Mouse (Mus musculus) gastrocnemius, postnatal 25 days (tissue): ENCODE measurements around the gene Aloxe3. TPM values are rescaled to one million over a fixed set of nuclear protein-coding genes. Genes with fewer than 3 reads are reported as not detected.

Experiments
- DNase-seq: peaks from one replicate; pipeline ENCODE4 v3.0.0; 2022
- total RNA-seq, 2 experiments: library from RNA; stranded (reverse); gene quantifications; 1 replicate in 1 of 2; 2 replicates in 1 of 2; pipeline ENCODE4 v1.2.3; 2021

Aloxe3 gene
- total RNA-seq, 2 experiments from 2014 or later: not detected

DNA sequence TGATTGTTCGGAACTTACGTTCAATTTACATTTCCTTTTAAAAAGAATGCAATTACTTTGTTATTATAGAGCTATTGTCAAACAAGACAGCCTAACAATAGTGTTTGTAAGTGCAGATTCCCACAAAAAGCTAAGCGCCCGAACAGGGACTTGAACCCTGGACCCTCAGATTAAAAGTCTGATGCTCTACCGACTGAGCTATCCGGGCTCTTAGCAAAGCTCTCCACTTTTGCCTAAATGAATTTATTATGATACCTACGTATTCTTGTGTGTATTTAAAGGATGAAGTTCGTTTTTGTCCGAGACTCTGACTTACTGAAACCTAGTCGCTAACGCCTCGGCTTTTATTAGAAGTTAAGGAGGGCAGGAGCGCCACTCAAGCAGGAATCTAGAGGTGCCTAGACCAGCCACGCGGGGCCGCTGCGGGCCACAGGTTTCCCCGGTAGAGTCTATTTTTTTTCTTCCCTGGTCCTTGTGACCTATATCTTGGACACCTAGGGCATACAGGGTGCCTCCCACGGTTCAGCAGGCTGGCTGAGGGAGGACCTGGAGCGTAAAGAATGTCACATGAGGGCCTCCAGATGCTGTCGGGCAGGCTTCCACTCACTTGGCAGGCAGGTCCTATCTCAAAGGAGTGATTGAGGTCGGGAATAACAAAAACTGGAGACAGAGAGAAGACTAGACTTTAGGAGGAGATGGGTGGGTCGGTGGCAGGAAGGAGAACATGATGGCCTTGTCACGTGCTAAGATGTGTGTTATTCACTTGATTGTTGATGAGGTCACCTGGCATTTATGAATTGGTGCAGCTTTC is 450 bp upstream of the Aloxe3 start:
- DNase-seq: peak; percentile 77

DNA sequence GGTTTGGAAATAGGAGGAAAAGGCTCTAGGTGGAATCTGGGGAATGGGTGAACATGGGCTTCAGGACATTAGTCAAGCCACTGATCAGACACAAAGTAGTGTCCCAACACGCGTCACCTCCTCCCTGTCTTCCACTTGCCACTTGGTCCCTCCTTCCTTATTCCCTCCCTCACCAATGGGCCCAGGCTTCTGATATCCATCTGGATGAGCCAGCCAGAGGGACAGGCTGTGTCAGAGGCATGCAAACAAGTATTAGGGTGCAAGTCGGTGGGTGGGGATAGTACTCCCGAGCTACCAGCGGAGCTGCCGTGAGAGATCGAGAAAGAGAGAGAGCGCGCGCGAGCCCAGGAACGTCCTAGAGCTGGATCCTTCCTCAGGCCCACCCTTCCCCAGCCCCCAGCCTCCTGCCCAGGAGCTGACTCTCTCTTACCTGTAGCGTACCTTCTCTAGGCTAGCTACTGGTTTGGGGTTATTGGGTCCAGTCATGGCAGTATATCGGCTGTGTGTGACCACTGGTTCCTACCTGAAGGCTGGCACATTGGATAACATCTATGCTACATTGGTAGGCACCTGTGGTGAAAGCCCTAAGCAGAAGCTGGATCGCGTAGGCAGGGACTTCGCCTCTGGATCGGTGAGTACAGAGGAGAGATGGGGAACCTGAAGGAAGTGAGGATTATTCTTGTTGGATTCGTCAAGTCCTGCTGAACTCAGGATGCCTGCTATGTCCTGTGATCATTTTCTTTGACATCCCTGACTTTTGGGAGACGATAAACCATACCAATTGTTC is 416 bp downstream of the Aloxe3 start:
- DNase-seq: peak; percentile 25

DNA sequence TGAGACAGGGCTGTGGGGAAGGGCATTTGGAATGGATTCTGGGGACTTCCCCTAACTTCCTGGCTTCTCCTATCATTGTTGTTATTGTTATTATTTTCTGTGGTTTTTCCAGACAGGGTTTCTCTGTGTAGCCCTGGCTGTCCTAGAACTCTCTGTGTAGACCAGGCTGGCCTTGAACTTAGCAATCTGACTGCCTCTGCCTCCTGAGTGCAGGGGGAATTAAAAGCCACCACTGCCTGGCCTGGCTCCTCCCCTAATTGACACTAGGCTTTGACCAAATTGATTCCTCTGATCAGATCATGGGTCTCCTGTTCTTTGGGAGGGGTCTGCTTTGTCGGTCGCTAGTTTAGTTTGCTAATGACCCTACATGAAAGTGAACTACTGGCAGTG is 1.0 kb downstream of the Aloxe3 start:
- no peak for DNase-seq

DNA sequence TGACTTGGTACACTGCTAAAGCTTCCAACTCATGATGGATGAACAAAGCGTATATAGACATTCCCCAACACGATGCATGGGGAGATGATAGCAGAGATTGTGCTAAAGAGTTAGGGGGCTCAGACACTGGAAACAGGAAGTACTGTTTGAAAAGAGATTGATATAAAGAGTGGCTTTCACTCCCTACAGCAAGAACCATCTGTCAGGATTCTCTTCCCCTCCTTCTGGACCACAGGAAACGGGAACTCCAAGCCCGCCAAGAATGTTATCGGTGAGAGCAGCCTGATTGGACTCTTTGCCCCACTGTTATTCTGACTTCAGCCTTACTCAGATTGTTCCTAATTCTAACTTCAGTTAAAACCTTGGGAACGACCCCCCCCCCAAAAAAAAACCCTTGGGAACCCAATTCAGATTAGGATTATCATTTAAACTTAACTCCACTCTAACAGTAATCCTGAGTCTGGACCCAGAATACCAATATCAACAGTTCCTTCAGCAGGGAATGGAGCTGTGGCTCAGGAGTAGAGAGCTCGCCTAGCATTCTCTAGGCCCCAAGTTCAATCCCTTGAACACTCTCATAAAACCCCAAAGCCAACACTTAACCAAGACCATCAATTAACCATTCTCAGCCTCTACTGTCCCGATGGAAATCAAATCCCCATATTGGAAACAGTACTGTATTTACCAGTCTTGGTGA is 2.9 kb downstream of the Aloxe3 start:
- DNase-seq: no peak

DNA sequence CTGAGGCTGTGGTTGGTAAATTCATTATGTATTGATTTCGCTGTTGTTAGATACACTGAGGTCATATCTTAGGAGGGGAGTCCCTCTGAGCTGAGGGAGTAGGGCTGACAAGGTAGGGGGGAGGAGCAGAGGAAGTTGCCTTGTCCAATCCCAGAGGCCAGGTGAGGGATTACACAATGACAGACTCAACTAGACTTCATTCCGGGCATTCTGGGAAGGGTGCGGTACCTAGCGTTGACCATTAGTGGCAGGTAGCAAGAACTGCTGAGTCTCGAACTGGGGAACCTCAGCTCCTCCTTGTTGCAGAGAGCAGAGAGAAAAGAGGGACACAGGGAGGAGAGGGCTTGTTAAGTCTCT is 7.8 kb downstream of the Aloxe3 start:
- DNase-seq: no peak

DNA sequence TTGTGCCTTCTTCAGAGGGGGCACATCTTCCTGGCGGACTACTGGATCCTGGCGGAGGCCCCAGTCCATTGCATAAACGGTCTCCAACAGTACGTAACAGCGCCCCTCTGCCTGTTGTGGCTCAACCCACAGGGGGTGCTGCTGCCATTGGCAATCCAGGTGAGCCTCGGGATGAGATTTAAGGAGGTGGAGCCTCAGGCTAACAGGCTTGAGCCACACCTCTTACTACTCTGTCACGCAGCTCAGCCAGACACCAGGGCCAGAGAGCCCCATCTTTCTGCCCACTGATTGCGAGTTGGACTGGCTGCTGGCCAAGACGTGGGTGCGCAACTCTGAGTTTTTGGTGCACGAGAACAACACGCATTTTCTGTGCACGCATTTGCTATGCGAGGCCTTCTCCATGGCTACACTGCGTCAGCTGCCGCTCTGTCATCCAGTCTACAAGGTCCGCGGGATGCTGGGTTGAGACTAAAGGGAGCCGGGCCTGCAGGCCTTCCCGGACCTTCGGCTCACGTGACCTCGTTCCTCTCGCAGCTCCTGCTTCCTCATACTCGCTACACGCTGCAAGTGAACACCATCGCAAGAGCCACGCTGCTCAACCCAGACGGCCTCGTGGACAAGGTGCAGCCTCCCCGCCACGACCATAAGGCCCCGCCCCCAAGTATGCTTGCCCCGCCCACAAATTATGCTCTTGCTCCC is 8.4 kb downstream of the Aloxe3 start:
- DNase-seq: peak; percentile 30

DNA sequence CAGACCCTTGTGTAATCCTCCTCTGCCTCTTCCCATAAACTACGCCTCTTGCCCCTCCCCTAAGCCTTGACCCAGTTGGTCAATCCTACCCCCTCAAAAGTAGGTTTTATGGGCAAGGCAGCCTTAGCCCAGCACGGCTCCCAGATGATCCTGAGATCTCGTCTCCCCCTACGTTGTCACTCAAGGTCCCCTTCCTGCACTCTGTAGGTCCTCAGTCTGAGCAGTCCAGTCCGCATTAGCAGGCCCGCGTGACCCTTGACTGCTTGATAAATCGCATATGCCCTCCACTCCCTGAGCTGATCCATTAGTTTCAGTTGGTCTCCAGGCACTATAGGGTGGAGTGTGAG is 8.9 kb downstream of the Aloxe3 start:
- DNase-seq: no peak

DNA sequence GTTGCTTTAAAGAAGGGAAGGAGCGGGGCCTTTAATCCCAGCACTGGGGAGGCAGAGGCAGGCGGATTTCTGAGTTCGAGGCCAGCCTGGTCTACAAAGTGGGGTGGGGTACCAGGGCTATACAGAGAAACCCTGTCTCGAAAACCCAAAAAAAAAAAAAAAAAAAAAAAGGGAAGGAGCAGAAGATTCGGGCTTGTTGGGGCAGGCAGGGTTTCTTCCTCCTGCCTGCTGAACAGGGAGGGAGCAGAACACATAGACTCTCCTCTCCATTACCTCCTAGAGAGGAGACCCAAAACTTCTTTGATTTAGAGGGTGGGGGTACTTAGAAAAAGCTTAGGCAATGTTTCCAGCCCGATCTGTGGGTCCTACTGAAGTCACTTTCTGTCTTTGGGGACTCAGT is 9.7 kb downstream of the Aloxe3 start:
- no peak for DNase-seq

DNA sequence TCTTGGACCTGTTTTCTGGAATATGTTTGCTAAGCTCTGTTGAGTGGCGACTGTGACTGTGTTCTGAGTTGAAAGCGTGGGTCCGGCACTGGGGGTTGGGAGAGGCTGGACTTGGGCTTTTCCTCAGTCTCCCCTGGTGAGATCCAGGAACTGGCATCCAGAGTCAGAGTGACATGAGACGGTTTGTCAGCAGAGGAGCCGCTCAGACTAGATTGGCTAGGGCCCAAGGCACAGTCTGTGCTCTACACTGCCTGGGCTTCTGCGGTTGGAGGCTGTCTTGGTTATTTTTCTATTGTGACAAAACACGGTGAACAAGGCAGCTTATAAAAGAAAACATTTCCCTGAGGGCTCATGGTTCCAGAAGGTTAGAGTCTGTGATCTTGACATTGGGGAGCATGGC is 21.9 kb downstream of the Aloxe3 start:
- DNase-seq: no peak

DNA sequence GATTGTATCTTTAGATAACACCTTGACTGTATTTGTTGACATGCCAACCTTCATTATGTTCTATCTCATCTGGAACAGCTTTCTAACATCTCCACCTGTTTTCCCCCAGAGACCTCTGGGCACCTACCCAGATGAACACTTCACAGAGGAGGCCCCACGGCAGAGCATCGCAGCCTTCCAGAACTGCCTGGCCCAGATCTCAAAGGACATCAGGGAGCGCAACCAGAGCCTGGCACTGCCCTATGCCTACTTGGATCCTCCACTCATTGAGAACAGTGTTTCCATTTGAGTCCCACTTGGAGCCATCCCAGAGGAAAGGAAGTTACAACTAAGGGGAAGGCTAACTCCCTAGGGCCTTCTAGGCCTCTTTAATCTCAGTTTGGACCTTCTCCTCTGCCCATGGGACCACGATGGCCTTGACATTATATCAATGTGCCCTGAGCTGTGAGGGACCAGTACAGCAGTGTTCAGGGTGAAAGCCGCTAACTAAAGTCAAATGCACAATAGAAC is 22.8 kb downstream of the Aloxe3 start:
- DNase-seq: no peak

DNA sequence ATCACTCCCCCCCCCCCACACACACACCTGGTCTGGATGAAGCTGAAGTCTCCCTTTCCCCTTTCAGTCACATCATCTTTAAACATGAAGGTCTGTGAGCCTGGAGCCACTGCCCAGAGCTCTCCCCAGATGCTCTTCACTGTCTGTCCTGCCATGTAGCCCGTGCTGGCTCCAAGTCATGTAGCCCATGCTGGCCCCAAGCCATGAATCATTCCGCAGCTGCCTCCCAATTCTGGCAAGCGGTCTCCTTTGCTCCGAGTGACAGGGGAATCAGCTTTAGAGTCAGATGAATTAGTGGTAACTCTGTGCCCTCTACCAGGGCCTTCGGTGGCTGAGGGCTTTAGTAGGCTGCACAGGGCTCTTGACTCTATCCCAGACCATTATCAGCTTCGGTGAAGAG is 24.0 kb downstream of the Aloxe3 start:
- DNase-seq: no peak

DNA sequence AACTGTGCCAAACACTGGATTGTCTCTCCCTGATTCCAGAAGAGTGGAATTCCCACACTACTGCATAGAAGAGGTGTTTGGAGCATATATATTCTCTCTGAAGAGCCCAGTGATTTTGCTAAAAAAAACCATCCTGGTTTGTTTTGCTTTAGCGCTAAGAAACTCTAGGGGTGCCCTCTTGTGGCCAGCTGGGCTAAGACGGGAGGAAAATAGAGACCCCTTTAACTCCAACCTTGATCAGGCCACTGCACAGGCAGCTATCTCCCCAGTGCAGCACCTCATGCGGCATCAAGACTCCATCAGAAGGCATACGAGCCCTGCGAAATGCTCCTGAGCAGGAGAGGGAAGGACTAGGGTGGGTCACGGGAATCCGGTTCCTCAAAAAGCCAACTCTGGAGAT is 24.7 kb downstream of the Aloxe3 start:
- DNase-seq: no peak

DNA sequence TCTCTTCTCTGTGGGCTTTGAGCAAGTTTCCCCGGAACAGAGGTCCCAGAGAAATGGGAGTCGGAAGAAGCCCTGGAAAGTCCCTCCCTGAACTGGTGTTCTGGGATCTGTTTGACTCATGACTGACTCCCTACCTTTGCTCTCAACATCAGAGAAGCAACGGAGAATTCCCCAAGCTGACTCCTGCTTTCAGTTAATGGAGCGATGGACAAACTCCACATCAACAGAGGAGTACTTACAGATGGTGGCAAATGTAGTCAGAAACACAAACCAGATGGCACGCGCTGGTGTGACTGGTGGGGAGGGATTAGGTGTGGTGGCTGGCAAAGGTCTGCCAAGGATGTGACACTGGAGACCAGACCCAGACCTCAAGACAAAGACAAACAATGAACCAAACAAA is 25.3 kb downstream of the Aloxe3 start:
- no peak for DNase-seq

DNA sequence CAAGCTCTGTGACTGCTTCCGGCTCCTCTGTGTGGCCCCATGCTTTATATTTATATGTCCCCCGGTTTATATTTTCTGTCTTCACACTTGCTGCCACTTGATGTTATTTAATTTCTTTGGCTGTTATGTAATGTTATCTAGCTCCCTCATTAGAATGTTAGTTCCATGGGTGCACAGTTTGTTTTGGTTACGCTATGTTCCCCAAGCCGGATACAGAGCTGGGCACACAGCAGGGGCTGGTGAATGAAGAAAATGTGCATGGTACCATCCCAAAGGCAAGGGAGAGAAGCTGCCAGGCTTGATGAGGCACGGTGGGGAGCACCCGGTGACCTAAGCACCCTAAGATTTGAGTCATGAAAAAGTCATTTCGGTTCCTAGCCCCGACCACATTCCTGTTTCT is 28.1 kb downstream of the Aloxe3 start:
- no peak for DNase-seq

DNA sequence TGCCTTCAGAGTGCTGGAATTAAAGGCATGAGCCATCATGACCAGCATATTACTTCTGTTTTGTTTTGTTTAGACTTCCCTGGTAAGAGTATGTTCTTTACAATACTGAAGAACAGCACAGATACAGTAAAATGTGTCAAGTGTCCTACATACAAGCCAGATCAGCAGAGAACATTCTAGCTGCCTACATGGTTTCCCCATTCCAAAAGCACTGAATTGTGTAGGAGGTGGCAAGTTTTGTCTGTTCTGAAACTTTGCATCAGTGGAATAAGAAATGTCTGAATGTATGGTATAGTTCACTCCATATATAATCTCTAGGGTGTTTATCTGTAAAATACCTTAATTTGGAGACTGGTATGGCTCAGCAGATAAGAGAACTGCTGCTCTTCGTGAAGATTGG is 29.7 kb downstream of the Aloxe3 start:
- DNase-seq: no peak

DNA sequence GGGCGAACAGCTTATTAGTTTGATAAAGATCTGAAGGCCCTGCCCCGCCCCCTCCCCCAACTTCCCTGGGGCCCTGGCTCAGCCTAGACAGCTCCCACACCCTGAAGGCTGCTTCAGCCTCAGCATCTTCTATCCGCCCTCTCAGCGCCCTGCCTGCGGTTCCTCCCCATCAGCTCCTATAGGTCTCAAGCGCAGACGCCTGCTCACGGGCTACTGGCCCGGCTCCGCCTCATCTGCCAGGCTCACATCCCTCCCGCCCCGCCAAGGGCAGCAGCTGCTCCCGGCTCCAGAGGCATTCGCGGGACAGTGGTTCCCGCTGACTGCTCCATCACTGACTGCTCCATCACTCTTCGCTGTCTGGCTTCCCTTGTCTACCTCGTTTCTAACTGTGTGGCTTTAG is 31.1 kb downstream of the Aloxe3 start, which contains the start of gene Alox12b:
Gene Alox12b, plus strand, starts transcription at position 190 of the 400 bp plus-strand sequence.
- no peak for DNase-seq

DNA sequence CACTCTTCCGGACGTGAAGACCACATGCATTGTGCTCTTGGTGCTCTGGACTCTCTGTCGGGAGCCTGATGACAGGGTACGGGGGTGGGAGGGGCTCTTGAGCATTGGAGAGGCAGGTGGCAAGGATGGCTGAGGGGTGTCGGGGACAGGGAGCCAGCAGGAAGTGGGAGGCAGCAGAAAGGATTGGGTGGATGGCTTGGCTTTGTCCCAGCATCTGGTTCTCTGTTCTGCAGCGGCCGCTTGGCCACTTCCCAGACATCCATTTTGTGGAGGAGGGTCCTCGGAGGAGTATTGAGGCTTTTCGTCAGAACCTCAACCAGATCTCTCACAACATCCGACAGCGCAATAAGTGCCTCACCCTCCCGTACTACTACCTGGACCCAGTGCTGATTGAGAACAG is 43.6 kb downstream of the Aloxe3 start:
- DNase-seq: no peak

DNA sequence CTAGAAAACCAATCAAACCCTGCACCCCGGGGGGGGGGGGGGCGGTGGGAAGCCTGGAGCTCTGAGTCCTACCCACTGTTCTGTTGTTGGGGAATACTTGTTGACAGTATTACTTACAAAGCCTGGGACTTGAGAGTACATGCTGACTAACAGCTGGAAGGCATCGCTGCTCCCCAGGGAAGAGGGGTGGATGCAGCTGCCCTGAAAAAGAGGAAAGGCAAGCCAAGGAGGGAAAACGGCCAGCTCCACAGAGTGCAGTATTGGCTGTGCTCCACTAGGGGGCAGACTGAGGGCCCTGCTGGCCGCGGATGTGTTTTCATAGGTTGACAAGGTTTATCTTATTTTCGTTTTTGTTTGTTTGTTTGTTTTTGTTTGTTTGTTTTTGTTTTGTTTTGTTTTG is 45.9 kb downstream of the Aloxe3 start:
- peak; percentile 85 for DNase-seq

DNA sequence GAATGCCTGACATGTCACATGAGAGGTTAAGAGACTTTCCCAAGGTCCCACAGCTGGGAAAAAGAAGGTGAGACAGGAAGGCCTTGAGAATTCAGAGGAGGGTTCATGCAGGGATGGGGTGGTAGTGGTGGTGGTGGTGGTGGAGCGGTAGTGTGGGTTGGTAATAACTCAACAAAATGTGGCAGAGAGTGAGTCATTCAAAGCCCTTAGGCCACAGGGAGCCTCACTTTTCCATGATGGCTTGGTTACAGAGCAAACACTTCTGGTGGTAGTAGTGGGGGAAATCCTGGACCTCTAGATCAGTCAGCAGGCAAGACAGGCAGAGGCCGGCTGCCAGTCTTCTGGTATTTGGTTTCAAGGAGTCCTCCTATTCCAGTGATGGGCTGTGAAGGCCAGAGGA is 46.9 kb downstream of the Aloxe3 start:
- no peak for DNase-seq

DNA sequence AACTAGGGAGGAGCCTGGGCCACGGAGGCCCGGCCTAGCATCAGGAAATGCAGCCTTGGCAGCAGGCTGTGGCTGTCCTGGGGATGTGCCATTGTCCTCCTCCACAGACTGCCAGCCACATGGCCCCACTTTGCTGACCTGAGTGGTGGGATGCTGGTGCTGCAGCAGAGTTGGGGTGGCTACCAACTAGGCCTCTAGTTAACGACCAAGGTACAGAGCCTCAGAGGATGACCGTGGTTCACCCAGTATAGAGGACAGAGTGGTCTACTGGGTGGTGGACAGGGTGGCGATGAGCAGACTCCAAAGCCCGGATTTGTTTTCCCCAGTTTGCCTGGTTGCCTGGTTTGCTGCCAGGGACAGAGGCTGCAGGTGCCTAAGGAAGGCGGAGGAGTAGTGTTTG is 49.0 kb downstream of the Aloxe3 start:
- DNase-seq: no peak

DNA sequence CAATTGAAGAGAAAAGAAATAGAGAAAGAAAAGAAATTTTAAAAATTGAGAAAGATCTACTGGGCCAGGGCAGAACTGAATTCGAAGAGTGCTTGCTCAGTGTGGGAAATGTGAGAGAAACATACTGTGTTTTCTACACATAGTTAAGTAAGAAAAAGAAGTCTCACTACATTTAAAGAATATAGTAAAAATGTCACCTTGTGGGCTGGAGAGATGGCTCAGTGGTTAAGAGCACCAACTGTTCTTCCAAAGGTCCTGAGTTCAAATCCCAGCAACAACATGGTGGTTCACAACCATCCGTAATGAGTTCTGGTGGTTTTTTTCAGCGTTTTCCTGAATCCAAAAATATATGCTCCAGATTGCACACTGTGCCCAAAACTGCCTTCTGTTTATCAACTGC is 52.8 kb downstream of the Aloxe3 start:
- DNase-seq: no peak

DNA sequence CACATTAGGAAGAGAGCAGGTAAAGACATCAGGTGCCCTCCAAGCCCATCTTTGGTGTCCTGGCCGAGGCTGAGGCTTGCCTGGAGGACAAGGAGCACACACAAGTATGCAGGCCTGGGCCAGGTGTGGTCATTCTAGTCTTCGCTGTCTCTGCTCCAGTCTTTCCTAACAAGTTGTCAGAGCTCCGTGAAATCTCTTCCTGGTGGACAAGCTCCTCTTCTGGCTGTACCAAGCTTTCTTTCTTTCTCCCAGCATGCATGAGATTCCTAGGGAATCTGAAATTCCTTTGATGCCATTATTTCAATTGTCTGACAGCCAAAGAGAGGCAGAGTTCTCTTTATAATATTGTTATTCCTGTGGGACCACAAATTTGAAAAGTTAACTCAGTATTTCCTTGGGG is 53.8 kb downstream of the Aloxe3 start:
- no peak for DNase-seq
